Mouse (Mus musculus) testis, adult 2 months (tissue): ENCODE results near the gene Ddi2.

Experiments
- CTCF ChIP-seq: fragments of 200-500 bp; IDR thresholded peaks from 2 replicates; pipeline ENCODE4 v1.5.1; 2012; ENCODE audit warnings: low read depth, mild to moderate bottlenecking, inconsistent platforms, low read length, moderate library complexity; ENCODE audit not compliant: control insufficient read depth, insufficient read depth, insufficient replicate concordance
- POLR2A ChIP-seq: fragments of 200-500 bp; IDR thresholded peaks from 2 replicates; pipeline ENCODE4 v1.6.1; 2012; ENCODE audit warnings: low read depth, mild to moderate bottlenecking, inconsistent platforms, low read length, moderate library complexity; ENCODE audit not compliant: control insufficient read depth

DNA sequence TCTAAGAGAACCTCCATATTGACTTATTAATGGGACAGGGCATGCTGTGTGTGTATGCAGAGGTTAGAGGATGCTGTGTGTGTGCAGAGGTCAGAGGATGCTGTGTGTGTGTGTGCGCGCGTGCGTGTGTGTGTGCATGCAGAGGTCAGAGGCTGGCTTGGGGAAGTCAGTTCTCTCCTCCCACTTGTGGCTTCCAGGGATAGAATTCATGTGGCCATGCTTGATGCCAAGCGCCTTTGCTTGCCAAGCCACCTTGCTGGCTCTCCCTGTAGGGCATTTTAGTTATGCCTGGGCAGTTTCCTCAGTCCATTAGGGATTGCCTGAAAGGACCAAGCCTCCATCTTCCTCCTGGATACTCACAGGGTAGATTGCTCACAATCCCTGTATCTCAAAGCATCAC, 86.5 kb downstream of the Ddi2 start:
- TF ChIP-seq CTCF (no peak), POLR2A (no peak)
